Mouse (Mus musculus) ES-Bruce4 (cell line): ENCODE measurements at regions not wholly inside any gene's neighbourhood (a gene's known extent, or its start where the extent isn't known, plus 50 kb on each side); places are given as distances from the start of the nearest gene placed in this dataset.

Experiments
- CTCF ChIP-seq: IDR thresholded peaks from one replicate; pipeline ENCODE4 v1.8.1; 2011; ENCODE audit warnings: low read depth, low read length
- EP300 ChIP-seq: IDR thresholded peaks from 2 replicates; pipeline ENCODE4 v1.6.1; 2011; ENCODE audit warnings: low read depth, low read length; ENCODE audit not compliant: insufficient read depth
- POLR2A ChIP-seq: IDR thresholded peaks from one replicate; pipeline ENCODE4 v1.8.1; 2011; ENCODE audit warnings: low read length; ENCODE audit not compliant: insufficient read depth

GRCm38 (mm10) chr10:91991040-91991439, 731.2 kb downstream of the Nedd1 start:
- TF ChIP-seq CTCF (no peak), POLR2A (no peak), EP300 (no peak)
